Mouse (Mus musculus): Measurements from ENCODE around the gene Prrt2.

Prrt2 gene

GRCm38 (mm10) chr7:127019306-127019960 is 1.6 kb downstream of the Prrt2 start:
- no peak for DNase-seq

GRCm38 (mm10) chr7:127018416-127019305 is 2.4 kb downstream of the Prrt2 start:
- no peak for DNase-seq

- DNase-seq: no peak
These were observed 3.1 kb downstream of the Prrt2 start for GRCm38 (mm10) chr7:127017950-127018345.

- peak; percentile 98 for DNase-seq
These were observed 3.8 kb downstream of the Prrt2 start, which contains the start of gene Pagr1a for GRCm38 (mm10) chr7:127016971-127017949. Pagr1a (minus strand) TSS chr7:127017352.

- DNase-seq: no peak
These were observed 4.5 kb downstream of the Prrt2 start for GRCm38 (mm10) chr7:127016486-127016938.

GRCm38 (mm10) chr7:127016481-127016485 is 4.7 kb downstream of the Prrt2 start, which contains the start of gene Pagr1b:
Pagr1b (minus strand) TSS chr7:127016484.
- DNase-seq: no peak

- DNase-seq: no peak
These were observed 4.9 kb downstream of the Prrt2 start for GRCm38 (mm10) chr7:127016081-127016480.

- DNase-seq: no peak
These were observed 6.0 kb downstream of the Prrt2 start for GRCm38 (mm10) chr7:127014993-127015392.

GRCm38 (mm10) chr7:127014320-127014719 is 6.7 kb downstream of the Prrt2 start, which contains the start of gene Mvp:
Mvp (minus strand) TSS chr7:127014621.
- DNase-seq: no peak

GRCm38 (mm10) chr7:127013385-127013784 is 7.6 kb downstream of the Prrt2 start:
- DNase-seq: no peak

- DNase-seq: no peak
These were observed 8.2 kb downstream of the Prrt2 start for GRCm38 (mm10) chr7:127012845-127013244.

- no peak for DNase-seq
These were observed 8.6 kb downstream of the Prrt2 start for GRCm38 (mm10) chr7:127012374-127012773.

- DNase-seq: no peak
These were observed 9.3 kb downstream of the Prrt2 start for GRCm38 (mm10) chr7:127011717-127012116.

GRCm38 (mm10) chr7:127011051-127011450 is 10.0 kb downstream of the Prrt2 start:
- no peak for DNase-seq

- no peak for DNase-seq
These were observed 11.5 kb downstream of the Prrt2 start for GRCm38 (mm10) chr7:127009307-127010085.

GRCm38 (mm10) chr7:127008239-127009019 is 12.6 kb downstream of the Prrt2 start:
- peak; percentile 93 for DNase-seq

GRCm38 (mm10) chr7:127007313-127008024 is 13.5 kb downstream of the Prrt2 start:
- no peak for DNase-seq

- no peak for DNase-seq
These were observed 16.7 kb downstream of the Prrt2 start for GRCm38 (mm10) chr7:127004122-127004875.

- no peak for DNase-seq
These were observed 17.4 kb downstream of the Prrt2 start for GRCm38 (mm10) chr7:127003620-127004019.

- no peak for DNase-seq
These were observed 21.4 kb downstream of the Prrt2 start for GRCm38 (mm10) chr7:126999568-126999967.
